Mouse (Mus musculus) NIH3T3 (cell line): ENCODE measurements around the gene Nlrc5.
"Not testable (repeated sequence)": the region's sequence is repeated elsewhere in the genome, so short reads cannot be mapped to it uniquely, and the experiment has no call there.

ENCODE experiments used
- DNase-seq: peaks from one replicate; pipeline ENCODE4 v3.0.0-alpha.2; 2012; ENCODE audit warnings: low read depth

Nlrc5 gene

GRCm38 (mm10) chr8:94433981-94434466 lies at the start of gene Nlrc5:
Gene Nlrc5, plus strand, starts transcription at chr8:94434356.
- DNase-seq = peak; percentile 62

DNA sequence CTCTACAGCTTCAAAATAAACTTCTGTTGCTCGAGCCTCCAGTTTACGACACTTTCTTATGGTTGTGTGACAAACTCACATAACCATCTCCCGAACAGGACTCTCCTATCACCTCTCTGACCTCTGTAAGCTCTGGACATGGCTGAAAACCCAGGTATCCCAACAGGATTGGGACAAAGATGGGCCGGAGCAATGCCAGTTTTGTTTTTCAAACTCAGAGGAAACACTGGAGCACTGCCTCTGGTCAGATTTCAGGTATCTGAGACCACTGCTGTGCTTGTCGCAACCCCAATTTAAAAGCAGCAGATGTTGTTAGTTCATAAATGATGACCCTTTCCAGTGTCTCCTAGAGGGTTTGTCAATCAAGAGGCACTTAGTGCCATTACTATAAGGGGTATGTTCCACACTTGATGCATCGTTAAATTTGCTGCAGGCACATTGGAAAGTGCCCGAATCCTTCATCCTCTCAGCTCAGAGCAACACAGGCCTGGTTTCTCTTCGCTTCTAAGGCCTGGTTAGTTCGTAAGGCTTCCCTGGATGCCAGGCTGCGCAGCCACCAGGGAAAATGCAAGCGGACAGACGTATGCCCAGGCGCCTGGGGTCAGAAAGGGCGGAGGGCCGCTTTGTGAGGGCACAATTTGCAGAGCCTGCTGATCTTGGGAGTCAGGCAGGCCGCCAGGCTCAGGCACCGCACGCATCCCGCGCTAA lies 48.5 kb upstream of the Nlrc5 start:
- no peak for DNase-seq

DNA sequence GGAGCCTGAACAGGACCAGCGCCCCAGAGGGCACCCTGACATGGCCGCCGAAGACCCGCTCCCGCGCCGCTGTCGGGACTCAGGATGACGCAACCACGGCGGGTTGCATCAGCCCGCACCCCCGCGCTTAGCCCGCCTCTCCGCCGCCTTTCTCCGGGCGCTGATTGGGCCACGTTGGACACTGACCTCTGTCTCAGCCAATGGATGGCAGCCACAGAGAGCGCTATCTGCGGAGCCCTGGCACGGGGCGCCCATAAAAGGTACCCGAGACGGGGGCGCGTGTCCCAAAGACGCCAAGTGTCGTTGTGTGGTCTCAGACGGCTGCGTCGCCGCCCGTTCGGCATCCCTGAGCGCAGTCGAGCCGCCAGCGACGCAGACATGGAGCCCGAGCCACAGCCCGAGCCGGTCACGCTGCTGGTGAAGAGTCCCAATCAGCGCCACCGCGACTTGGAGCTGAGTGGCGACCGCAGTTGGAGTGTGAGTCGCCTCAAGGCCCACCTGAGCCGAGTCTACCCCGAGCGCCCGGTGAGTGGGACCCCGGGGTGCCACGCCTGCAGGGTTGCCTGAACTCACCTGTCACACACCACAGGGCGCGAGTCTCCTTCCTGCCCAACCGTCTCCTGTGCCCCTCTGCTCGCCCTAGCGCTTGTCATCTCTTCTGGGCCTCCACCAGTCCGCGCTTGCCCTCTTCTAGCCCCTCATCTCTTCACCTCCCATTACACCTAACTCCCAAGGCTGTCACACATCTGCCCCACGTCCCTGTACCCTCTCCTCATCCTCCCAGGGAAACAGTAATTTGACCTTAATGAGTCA lies 47.7 kb upstream of the Nlrc5 start, which contains the start of gene Herpud1:
Gene Herpud1, plus strand, starts transcription at position 225 of the 813 bp plus-strand sequence.
- peak; percentile 97 for DNase-seq

GRCm38 (mm10) chr8:94387027-94387684 lies 47.0 kb upstream of the Nlrc5 start:
- DNase-seq = peak; percentile 93

- peak; percentile 8 for DNase-seq
Observed at GRCm38 (mm10) chr8:94387785-94388184, 46.4 kb upstream of the Nlrc5 start.

DNA sequence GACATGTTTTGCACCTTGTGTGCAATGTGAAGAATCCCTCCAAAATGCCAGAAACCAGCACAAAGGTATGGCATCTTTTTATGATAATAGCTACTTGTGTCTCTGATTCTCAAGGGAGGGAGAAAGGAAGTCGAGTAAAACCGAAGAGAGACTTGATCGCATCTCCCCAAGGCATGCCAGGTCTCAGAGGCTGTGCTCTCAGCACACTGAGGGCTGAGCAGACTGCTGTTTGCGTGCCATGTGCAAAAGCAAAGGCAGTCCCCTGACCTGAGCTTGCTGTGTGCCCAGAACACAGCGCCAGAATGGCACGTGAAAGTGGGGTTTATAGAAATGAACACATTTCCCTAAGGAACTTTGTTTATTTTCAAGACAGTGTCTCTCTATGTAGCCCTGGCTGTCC lies 44.6 kb upstream of the Nlrc5 start:
- DNase-seq = no peak

- no peak for DNase-seq
Observed at GRCm38 (mm10) chr8:94390429-94390828, 43.7 kb upstream of the Nlrc5 start.

GRCm38 (mm10) chr8:94390910-94391309 lies 43.2 kb upstream of the Nlrc5 start:
- no peak for DNase-seq

DNA sequence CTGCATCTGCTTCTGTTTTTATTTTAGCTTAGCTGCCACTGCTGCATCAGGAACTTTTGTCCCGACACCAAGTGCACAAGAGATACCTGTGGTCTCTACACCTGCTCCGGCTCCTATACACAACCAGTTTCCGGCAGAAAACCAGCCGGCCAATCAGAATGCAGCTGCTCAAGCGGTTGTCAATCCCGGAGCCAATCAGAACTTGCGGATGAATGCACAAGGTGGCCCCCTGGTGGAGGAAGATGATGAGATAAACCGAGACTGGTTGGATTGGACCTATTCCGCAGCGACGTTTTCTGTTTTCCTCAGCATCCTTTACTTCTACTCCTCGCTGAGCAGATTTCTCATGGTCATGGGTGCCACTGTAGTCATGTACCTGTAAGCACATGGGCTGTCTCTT lies 42.0 kb upstream of the Nlrc5 start:
- peak; percentile 62 for DNase-seq

DNA sequence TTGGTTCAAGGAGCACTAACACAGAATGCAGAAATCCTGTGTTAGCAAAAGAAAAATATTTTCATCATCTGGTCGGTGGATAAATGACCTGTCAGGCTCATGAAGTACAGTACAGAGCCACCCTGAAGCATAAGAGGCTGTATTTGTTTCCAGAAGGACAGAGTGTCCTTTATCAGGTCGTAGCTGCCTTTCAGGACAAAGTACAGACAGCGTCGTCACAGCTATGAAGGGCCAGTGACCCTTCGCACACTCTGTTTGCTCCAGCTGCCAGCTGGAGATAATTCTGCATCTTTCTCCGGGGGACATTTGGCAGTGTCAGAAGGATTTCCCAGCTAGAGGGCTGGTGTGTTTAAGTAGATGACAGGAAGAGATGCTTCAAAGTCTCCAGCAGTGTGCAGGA lies 41.5 kb upstream of the Nlrc5 start:
- DNase-seq = no peak

GRCm38 (mm10) chr8:94395851-94396540 lies 38.2 kb upstream of the Nlrc5 start:
- DNase-seq = no peak

DNA sequence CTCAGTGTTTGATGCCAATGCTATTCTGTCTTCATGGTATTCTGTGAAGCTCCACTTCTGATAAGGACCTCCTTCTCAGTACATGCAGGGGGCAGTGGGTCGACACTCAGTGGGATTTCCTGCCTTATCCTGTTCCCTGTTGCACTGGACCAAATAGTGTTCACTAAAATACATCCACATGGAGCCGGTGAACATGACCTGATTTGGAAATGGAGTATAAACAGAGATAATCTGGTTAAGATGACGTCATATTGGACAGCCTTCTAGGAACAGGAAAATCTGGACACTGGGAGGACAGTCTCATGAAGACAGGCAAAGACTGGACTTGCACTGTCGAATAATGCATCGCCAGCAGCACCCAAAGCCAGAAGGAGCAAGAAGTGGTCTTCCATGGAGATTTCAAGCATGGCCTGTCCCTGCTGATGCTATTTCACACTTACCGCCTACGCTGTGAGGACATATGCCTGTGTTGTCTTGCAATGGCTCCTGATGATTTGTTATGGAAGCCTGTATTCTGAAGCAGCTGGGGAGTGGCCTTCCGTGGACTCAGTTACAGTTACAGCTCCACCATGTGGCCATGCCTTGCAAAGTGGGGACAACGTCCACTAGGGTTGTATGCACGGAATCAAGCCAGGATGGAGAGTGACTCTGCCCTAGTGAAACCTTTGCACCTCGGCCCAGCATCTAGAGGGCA lies 37.0 kb upstream of the Nlrc5 start:
- DNase-seq = peak; percentile 54

- no peak for DNase-seq
Observed at GRCm38 (mm10) chr8:94398587-94398986, 35.6 kb upstream of the Nlrc5 start.

- no peak for DNase-seq
Observed at GRCm38 (mm10) chr8:94399361-94399953, 34.7 kb upstream of the Nlrc5 start.

DNA sequence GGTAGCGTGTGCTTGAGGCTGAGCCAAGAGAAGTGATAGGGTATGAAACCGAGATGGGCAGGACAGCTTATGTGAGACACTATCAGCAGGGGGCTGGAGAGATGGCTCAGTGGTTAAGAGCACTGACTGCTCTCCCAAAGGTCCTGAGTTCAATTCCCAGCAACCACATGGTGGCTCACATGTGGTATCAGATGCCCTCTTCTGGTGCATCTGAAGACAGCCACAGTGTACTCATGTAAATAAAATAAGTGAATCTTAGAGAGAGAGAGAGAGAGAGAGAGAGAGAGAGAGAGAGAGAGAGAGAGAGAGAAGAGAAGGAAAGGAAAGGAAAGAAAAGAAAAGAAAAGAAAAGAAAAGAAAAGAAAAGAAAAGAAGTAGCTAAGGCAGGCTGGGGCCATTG lies 34.2 kb upstream of the Nlrc5 start:
- not testable (repeated sequence) for DNase-seq

DNA sequence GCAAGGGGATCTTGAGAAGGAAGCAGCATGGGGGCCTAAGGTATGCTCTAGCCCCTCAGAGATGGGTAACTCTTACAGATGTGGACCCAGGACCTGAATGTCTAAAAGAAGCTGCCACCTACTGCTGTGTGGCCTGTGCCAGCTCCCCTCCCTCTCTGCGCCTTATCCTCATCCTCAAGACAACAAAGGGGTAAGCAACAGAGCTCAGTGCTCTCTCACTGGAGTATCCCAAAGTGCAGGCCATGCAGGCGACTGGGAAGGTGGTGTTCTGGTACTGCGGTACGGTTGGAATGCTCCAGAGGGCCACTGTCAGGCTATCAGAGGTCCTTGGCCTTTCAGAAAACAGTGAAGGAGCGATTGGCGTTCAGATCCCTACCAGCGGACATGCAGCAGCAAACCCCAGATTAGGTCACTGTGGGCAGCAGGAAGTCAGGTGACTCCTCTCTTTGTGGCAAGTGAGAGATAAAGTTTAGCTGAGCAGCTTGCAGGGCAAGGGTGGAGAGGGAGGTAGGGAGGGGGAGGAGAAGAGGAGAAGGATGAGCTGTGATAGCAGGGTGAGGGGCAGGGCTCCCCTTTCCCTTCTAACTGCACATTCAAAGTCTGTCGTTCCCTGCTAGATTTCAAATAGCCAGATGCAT lies 25.6 kb upstream of the Nlrc5 start:
- no peak for DNase-seq

DNA sequence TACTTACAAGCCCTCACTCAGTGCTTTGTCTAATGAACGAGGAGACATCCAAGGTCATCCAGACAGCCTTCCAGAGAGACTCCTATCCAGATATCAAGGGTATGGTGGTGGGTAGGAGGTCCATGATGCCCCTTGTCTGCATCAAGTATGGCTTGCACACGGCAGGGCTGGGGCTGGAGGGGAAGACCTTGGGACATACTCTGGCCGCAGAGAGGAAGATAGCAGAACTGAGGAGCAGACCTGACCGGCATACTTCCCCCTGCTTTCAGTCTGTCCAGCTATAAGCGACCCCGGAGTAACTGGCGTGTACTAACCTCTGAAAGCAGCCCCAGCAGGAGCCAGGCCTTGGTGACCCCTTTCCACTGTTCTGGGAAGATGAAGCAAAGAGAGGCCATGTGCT lies 24.6 kb upstream of the Nlrc5 start:
- DNase-seq = no peak

DNA sequence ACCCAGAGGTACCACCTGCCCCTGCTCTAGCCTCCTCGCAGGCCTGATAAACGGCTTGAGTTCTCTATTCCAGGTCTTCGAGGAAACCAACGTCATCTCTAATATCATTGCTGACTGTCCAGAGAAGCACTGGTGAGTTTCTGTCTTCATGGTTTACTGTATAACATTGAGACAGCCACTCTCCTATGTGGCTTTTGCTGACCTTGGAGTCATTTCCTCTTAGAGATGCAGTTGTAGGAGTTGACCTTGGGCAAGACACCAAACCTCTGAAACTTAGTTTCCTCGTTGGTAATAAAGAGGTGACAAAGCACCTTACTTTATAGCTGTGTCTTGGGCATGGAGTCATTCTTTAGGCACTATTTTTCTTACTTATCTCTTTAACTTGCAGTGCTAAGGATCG lies 21.6 kb upstream of the Nlrc5 start:
- DNase-seq = no peak

DNA sequence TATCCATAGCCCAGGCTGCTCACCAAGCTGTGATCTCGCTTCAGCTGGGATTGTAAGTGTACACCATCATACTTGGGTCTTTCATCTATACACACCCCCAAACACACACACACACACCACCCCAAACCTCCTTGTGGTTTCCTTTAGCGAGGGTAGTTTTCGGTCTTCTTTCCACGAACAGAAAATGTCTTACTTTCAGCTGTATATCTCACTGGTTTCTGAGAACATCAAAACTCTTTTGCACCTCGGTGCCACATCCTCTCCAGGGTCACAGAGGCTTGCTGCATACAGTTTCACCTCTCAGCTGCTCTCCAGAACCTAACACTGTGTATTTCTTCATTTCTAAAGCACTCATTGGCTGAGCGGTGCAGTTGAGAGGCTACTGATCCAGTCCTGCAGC lies 20.6 kb upstream of the Nlrc5 start:
- no peak for DNase-seq

DNA sequence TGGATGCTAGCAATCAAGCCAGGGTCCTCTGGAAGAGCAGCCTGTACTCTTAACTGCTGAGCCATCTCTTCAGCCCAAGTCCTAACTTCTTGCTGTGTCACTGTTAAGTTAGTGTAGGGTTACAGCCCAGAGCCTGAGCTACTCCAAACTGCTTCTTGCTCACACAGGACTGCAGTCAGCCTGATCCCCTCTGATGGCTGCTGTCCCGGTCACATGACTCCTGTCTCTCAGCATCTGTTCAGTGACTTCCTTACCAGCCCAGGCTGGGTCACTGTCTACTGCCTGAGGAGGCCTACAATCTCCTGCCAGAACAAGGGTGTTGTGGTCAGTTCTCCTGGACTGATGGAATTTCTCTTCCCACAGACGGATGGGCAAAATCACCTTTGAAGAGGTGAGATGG lies 18.9 kb upstream of the Nlrc5 start:
- DNase-seq = peak; percentile 21

GRCm38 (mm10) chr8:94418017-94418416 lies 16.1 kb upstream of the Nlrc5 start:
- DNase-seq = no peak
